Comparison of ENCODE assay signal across 8 mouse cellular contexts in the genomic region with DNA sequence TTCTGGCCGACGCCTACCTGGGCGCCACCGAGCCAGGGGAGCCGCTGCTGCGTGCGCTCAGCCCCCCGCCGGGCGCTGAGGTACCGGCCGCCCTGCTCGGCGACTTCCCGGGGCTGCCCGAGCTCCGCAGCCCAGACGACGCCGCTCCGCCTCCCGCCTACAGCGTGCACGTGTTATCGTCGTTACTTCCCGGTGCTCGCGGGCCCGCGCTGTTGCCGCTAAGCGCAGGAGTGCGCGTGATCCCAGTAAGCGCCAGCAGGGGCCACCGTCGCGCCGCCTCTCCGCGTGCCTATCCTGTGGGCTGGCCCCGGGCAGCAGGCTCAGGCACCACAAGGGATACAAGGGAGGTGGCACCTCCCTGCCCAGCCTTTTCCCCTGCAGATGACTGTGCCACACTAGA. TPM values are rescaled to one million over a fixed set of nuclear protein-coding genes. Genes with fewer than 3 reads are reported as not detected.
DNase-seq lines count a peak whose midpoint lies in the region; ATAC-seq lines count a peak whose summit lies in the region.

No protein-coding gene starts in this region.

- peaks cover 28% of the 10 kb centered on the region for H3K36me3 ChIP-seq in heart, embryonic 14.5 days (ENCODE audit: control insufficient read depth, insufficient read depth, low read length)
- H3K36me3 ChIP-seq in liver, embryonic 13.5 days, result peaks cover 3% of the 10 kb centered on the region; the same call in 1 of the 2 replicates
- no peaks in the 10 kb centered on the region for H3K36me3 ChIP-seq in neural tube, embryonic 11.5 days (ENCODE audit: control insufficient read depth, insufficient read depth, low read length)
- 0 out of 2 replicates have a peak, but pooled peaks cover 2% of the 10 kb centered on the region for H3K36me3 ChIP-seq in stomach, embryonic 16.5 days (ENCODE audit: control insufficient read depth, insufficient read depth, low read length)

- no peaks in the 10 kb centered on the region for H3K27me3 ChIP-seq in heart, embryonic 14.5 days (ENCODE audit: control insufficient read depth, insufficient read depth, low read length)
- H3K27me3 ChIP-seq in liver, embryonic 13.5 days, result 0 out of 2 replicates have a peak, but pooled peaks cover 2% of the 10 kb centered on the region
- no peaks in the 10 kb centered on the region for H3K27me3 ChIP-seq in neural tube, embryonic 11.5 days (ENCODE audit: control insufficient read depth, insufficient read depth, low read length)
- H3K27me3 ChIP-seq in stomach, embryonic 16.5 days (ENCODE audit: control insufficient read depth, insufficient read depth, low read length), result no peaks in the 10 kb centered on the region

- peak overlapping the region; percentile 96 for H3K4me2 ChIP-seq in heart, embryonic 14.5 days (ENCODE audit: low read length)
- peak overlapping the region; percentile 83 for H3K4me2 ChIP-seq in liver, embryonic 13.5 days
- H3K4me2 ChIP-seq in neural tube, embryonic 11.5 days (ENCODE audit: low read depth), result peak overlapping the region; percentile 67
- peak overlapping the region; percentile 91 for H3K4me2 ChIP-seq in stomach, embryonic 16.5 days (ENCODE audit: low read depth, low read length)

- under 1% methylated on average over 31 of the region's 43 CpGs for WGBS in heart, embryonic 14.5 days
- WGBS in liver, embryonic 13.5 days (ENCODE audit: insufficient replicate concordance), result under 1% methylated on average over 43 of the region's 43 CpGs
- under 1% methylated on average over 42 of the region's 43 CpGs for WGBS in neural tube, embryonic 11.5 days
- WGBS in stomach, embryonic 16.5 days, result under 1% methylated on average over 43 of the region's 43 CpGs

- H3K4me1 ChIP-seq in heart, embryonic 14.5 days (ENCODE audit: control insufficient read depth in 2 of 2, insufficient read depth in 2 of 2, low read length in 2 of 2), result peaks cover 11 to 24% of the 10 kb centered on the region in 2 experiments
- H3K4me1 ChIP-seq in liver, embryonic 13.5 days (replicated peaks), result peaks cover 34% of the 10 kb centered on the region
- H3K4me1 ChIP-seq in neural tube, embryonic 11.5 days (ENCODE audit: control insufficient read depth, insufficient read depth, low read length), result no peaks in the 10 kb centered on the region
- H3K4me1 ChIP-seq in stomach, embryonic 16.5 days (ENCODE audit: control insufficient read depth, insufficient read depth, low read length), result no peaks in the 10 kb centered on the region

- peak; percentile 89 for ATAC-seq in heart, embryonic 14.5 days (ENCODE audit: insufficient number of reproducible peaks, insufficient read depth, low FRiP score, low read depth)
- peak; percentile 87 for ATAC-seq in liver, embryonic 13.5 days (ENCODE audit: low read depth)
- ATAC-seq in neural tube, embryonic 11.5 days (ENCODE audit: insufficient read depth, low FRiP score, low TSS enrichment), result peak; percentile 90
- peak; percentile 95 for ATAC-seq in stomach, embryonic 16.5 days (ENCODE audit: insufficient read depth, low FRiP score)

- DNase-seq in CD4-positive helper T cell, adult 2 months (ENCODE audit: low read depth, low spot score), result peak; percentile 94
- peak; percentile 47 for DNase-seq in c-Kit-negative CD71-positive TER-119-positive erythroid progenitor cells, embryonic 14.5 days (ENCODE audit: low read depth, low spot score)
- peak; percentile 70 for DNase-seq in fibroblast of lung, adult 2 months (ENCODE audit: low read depth)
- peak; percentile 92 for DNase-seq in kidney, postnatal 14 days
- peak; percentile 80 for DNase-seq in liver, embryonic 13.5 days
- DNase-seq in neural tube, embryonic 11.5 days (ENCODE audit: low spot score), result peak; percentile 87

- peak overlapping the region; percentile 42 to 47 for H3K4me3 ChIP-seq in heart, embryonic 14.5 days (ENCODE audit: control insufficient read depth in 1 of 2, insufficient read depth in 1 of 2, low read depth in 1 of 2, low read length in 2 of 2)
- peak overlapping the region; percentile 60 for H3K4me3 ChIP-seq in liver, embryonic 13.5 days (replicated peaks)
- peak overlapping the region; percentile 29 for H3K4me3 ChIP-seq in neural tube, embryonic 11.5 days (ENCODE audit: low read depth, low read length)
- peak overlapping the region; percentile 54 for H3K4me3 ChIP-seq in stomach, embryonic 16.5 days (replicated peaks; ENCODE audit: low read length)

- H3K27ac ChIP-seq in heart, embryonic 14.5 days (replicated peaks in 1 of 2; ENCODE audit: control insufficient read depth in 1 of 2, insufficient read depth in 1 of 2, low read depth in 2 of 2, low read length in 2 of 2), result no peak overlapping the region
- peak overlapping the region; percentile 69 for H3K27ac ChIP-seq in liver, embryonic 13.5 days
- H3K27ac ChIP-seq in neural tube, embryonic 11.5 days (ENCODE audit: low read depth, low read length), result no peak overlapping the region
- no peak overlapping the region for H3K27ac ChIP-seq in stomach, embryonic 16.5 days (ENCODE audit: low read length)

- peak overlapping the region; percentile 73 for H3K9ac ChIP-seq in heart, embryonic 14.5 days (ENCODE audit: low read length)
- H3K9ac ChIP-seq in liver, embryonic 13.5 days, result peak overlapping the region; percentile 71
- H3K9ac ChIP-seq in neural tube, embryonic 11.5 days (ENCODE audit: low read length), result peak overlapping the region; percentile 47
- H3K9ac ChIP-seq in stomach, embryonic 16.5 days (ENCODE audit: low read length), result peak overlapping the region; percentile 71

- peaks cover 4% of the 10 kb centered on the region for H3K9me3 ChIP-seq in heart, embryonic 14.5 days (ENCODE audit: control insufficient read depth, low read length)
- H3K9me3 ChIP-seq in liver, embryonic 13.5 days (replicated peaks), result peaks cover 5% of the 10 kb centered on the region; the same call in 1 of the 2 replicates
- no peaks in the 10 kb centered on the region for H3K9me3 ChIP-seq in neural tube, embryonic 11.5 days (ENCODE audit: control insufficient read depth, low read length)
- H3K9me3 ChIP-seq in stomach, embryonic 16.5 days (replicated peaks; ENCODE audit: control insufficient read depth, low read length), result peaks cover 3% of the 10 kb centered on the region; the same call in 1 of the 2 replicates

RNA-seq across cellular contexts. Expression of gene Tesmin, which starts 0.4 kb away (rescaled TPM):
- 0.47 and 1.1 TPM in 2 replicates for polyA plus RNA-seq in heart, embryonic 14.5 days (2014; fragmentation: Nextera tagmentation; extraction: Ambion mirVana)
- polyA plus RNA-seq in liver, embryonic 13.5 days (2015; fragmentation: Nextera tagmentation; extraction: Ambion mirVana), result 0.17 and 0.28 TPM in 2 replicates
- polyA plus RNA-seq in neural tube, embryonic 11.5 days (2014; fragmentation: Nextera tagmentation; extraction: Ambion mirVana), result 0.13 TPM in 1 of 2 replicates, not detected in the other
- 0.27 and 0.32 TPM in 2 replicates for polyA plus RNA-seq in stomach, embryonic 16.5 days (2015; fragmentation: Nextera tagmentation; extraction: Ambion mirVana)

RNA-seq across cellular contexts. Expression of gene Gal, which starts 25.3 kb away (rescaled TPM):
- 6.4 and 8.0 TPM in 2 replicates for polyA plus RNA-seq in heart, embryonic 14.5 days (2014; fragmentation: Nextera tagmentation; extraction: Ambion mirVana)
- polyA plus RNA-seq in liver, embryonic 13.5 days (2015; fragmentation: Nextera tagmentation; extraction: Ambion mirVana), result 0.14 TPM in 1 of 2 replicates, not detected in the other
- 4.0 and 5.3 TPM in 2 replicates for polyA plus RNA-seq in neural tube, embryonic 11.5 days (2014; fragmentation: Nextera tagmentation; extraction: Ambion mirVana)
- polyA plus RNA-seq in stomach, embryonic 16.5 days (2015; fragmentation: Nextera tagmentation; extraction: Ambion mirVana), result 9.9 and 13.7 TPM in 2 replicates
